Mouse (Mus musculus) layer of hippocampus, adult 8-10 months (tissue): ENCODE results near the gene Epha3. TPM values are rescaled to one million over a fixed set of nuclear protein-coding genes. Genes with fewer than 3 reads are reported as not detected.

Experiments used
- DNase-seq, 2 experiments: peaks; one replicate each; pipeline ENCODE4 v3.0.0; 2022; ENCODE audit warnings: low spot score in 2 of 2
- total RNA-seq, 4 experiments: library from RNA; stranded (reverse); gene quantifications; 2 replicates each; pipeline ENCODE4 v1.2.4; 2022

The Epha3 gene
- 10 to 100 TPM; 13.5 to 17.9 (median 15.4) TPM for total RNA-seq

DNA sequence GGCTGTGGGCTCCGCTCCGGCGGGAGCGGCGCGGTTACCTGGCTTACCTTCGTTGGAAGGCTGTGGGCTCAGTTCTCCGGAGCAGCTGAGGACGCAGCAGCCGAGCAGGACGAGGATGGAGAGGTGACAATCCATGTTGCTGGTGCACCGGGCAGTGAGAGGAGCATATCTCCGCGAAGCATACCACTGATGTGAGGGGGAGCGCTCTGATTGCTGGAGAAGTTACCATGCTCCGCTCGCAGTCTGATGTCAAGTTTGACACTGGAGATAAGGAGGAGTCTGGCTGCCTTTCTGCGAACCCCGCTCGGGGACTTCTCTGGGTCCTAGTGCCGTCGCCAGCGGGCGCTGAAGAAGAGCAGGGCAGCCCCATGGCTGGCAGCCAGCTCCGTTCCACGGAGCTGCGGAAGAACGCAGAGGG, at the start of gene Epha3:
Gene Epha3 (minus strand): TSS at position 263 of the 418 bp plus-strand sequence.
- DNase-seq = peak; percentile 72 to 81

- DNase-seq = no peak
These were observed 39.5 kb upstream of the Epha3 start for GRCm38 (mm10) chr16:63903425-63903824.

DNA sequence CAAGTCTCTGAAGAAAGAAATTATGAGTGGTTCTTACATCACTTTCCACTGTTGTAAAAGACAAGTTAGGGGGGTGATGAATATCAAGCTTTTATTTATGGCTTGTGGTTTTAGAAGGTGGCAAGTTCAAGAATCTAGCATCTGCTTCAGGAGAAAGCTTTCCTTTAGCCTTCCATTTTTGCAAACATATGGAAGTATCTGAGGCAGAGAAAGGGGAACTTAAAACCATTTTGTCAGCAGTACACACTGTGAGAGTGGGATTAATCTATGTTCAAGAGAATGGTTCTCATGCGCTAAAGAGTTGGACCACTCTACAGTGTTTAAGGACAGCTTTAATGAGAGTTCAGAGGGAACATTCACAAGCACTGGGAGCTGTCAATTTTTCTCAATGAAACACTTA, 17.2 kb upstream of the Epha3 start:
- DNase-seq = no peak

DNA sequence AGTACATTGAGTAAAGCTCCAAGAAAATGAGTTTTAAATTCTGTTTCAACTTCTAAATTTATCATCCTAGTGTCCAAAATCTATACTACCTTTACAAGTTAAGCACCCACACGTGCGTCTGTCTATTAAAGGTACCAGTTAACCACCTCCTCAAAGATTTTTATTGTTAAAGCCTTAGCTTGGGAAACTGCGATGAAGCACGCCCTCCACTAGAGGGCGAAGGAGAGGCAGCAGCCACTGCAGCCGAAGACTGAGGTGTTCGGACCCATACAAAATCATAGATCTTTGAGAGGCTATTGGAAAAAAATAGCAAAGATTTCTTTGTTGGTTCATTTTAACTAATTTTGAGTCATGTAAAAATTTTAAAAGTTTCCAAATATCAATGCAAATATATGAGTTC, 8.3 kb upstream of the Epha3 start:
- no peak for DNase-seq

DNA sequence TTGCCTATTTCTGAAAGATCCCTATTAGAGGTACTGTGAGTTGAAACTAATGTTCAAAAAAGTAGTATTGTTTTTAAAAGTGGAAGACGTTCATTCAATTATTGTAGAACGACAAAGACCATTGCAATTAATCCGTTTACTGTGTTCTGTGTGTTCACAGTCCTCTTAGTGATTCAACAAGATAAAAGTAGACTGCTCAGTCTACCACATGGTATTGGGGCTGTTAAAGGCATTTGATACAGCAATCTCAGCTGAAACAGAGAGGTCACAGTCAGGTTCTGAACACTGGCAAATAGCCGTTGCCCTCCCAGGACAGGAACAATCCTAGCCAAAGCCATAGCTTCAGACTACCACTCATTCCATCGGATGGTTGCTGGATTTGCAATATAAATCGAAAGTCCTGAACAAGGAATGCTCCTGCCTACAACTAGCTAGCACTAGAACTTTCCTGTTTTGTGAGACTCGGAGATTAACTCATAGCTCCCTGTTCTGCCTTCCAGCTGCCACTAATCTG, 545 bp upstream of the Epha3 start:
- DNase-seq = no peak

DNA sequence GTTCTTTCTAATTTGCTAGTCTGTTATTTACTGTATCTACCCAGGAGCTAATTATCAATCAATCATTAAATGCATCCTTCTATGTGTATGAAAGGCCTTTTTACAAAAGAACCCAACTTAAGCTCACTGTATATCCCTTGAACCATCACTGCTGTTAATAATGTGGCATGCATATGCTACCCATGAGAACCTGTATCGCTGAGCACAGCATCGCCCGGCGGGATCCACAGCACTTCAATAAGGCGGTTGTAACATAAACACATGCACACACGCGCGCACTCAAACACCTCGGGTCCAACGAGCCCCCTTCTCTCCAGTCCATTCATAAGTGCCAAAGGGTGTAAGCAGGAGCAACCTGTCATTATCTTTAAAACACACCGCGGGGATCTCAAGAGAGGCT, 794 bp downstream of the Epha3 start:
- DNase-seq = peak in 1 of 2 experiments; percentile 15

- peak in 1 of 2 experiments; percentile 12 for DNase-seq
These were observed 6.4 kb downstream of the Epha3 start for GRCm38 (mm10) chr16:63857561-63857960.

DNA sequence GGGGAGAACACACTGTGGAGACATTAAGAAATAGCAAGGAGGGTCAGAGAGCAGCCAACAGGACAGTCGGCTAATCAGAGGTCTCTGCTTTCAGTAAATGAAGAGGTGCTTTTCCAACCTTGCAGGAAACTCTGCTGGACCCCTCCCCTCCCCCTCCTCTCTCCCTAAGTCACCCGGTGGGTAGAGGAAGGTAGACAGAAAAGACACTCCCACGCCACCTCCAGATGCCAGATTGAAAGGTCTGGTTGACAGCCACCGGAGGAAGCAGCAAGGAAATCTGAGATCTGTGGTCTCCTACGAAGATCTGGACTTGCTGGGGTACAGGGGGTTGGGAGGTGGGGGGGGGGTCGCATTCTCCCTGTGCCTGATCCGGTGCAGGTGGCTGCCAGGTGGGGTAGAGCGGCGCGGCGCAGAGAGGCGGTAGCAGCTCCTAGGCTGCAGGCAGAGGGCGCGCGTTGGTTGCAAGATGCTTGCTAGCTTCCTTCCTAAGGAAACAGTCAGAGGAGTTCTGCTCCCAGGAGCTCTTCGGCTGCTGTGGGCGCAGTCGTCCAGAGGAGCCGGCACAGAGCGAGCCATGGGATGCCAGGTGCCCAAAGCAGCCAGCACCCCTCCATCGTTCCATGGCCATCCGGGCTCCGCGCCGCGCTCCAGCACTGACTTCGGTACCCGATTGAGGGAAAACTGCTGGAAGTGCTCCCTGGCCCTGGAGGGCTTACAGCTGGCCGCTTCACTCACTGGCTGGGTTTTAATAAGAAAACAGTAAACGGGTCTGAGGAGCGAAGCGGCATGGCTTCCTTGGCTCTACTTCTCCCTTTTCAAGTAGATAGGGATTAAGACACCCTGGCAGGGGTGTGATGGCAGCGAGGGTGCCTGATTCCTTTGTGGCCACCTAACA, 7.1 kb downstream of the Epha3 start:
- DNase-seq = peak; percentile 51 to 76

DNA sequence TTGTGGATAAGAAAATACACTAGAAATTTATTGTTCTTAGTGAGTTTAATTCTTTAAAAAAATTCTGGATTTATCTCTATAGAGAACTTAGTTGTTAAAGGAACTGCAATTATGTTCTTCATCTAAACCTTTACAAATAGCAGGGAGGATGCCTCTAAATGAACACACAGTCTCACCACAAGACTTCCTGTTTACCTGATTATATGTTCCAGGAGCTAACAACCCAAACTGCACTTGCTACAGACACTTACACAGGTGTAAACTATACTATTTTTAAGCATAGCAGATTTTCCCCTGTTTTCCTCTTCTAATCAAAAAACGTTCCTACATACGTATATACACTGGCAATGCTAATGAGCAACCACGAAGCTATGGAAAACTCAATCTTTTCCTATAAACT, 13.7 kb downstream of the Epha3 start:
- no peak for DNase-seq

DNA sequence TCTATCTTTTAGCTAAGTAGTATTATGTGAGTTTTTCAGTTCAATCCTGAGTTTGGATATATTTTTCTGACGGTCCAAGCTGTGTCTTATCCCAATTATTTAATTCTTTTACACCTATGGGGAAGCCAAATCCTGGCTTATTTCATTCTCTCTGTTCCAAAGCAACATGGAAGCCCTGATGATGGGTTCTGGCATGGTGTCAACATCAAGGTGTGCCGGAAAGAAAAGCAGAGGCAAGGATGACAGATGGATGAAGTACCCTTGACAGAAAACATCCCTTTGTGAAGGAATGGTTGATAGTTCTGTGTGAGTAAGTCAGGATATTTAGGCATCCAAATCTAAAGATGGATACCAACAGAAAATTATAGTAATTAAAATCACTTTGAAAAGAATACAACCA, 21.1 kb downstream of the Epha3 start:
- no peak for DNase-seq

DNA sequence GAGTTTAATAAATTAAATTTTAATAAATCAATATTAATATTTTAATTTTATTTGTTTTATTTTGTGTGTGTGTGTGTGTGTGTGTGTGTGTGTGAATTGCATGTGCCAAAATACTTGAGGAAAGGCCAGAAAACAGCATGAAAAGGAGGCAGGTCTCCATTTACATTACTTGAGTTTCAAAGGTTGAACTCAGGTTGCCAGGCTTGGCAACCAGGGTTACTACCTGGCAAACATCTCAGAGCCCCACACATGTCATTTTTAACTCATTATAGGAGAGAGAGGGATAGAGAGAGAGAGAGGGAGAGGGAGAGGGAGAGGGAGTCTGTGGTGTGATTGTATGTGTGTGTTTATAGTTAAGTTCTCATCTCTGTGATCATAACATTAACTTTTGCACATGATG, 26.5 kb downstream of the Epha3 start:
- DNase-seq = no peak

GRCm38 (mm10) chr16:63821164-63821563, 42.8 kb downstream of the Epha3 start:
- no peak for DNase-seq

DNA sequence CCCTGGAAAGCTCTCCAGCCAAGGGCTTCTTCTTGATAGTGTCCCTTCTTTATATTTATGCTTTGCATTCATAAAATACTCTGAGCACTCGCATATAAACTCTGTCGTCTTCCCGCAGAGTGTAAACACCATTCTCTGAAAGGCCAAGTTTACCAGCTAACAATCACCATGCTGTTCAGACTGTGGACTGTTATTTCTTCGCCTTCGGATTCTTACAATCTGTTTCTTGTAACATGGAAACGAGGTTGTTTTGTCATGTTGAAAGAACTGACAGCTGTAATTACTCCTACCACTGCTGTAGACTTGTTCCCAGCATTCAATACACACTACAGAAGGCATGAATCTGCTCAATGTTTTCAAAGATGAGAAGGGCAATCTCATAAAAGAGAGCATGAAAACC, 46.4 kb downstream of the Epha3 start:
- DNase-seq = peak; percentile 15 to 21

- DNase-seq = peak in 1 of 2 experiments; percentile 25
These were observed 47.3 kb downstream of the Epha3 start for GRCm38 (mm10) chr16:63816672-63817071.

DNA sequence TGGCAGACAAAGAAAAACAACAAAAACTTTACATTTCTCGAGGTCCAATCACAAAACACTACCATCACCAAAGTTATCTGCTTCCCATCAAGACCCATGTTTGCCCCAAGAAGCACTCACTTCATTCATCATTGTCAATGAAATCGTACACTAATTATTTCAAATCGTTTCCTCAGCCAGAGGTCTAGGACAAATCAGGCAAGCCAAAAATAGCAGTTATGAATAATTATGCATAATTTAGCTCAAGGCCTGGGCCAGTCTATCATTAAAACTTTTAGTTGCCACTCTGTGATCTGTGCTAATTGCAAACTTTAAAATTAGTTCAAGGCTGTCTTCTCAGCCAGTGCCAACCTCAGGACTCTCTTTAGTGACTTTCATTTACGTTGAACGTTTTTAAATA, 54.1 kb downstream of the Epha3 start:
- DNase-seq = no peak

DNA sequence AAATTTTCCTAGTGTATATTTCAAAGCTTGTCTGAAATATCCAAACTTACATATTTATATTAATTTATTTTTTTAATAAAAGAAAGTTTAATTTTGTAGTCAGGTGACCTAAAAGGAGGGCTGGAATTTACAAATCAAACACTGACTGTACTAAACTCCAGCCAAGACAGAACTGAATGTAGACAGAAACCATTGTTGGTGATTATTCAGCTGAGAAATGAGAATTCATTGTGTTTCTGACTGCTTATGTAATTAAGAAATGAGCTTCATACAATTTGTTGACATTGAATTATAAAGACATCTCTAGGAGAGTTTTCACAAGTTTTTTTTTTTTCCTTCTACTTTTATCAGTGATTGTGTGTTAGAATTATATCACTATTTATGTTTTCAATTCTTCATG, 55.0 kb downstream of the Epha3 start:
- no peak for DNase-seq

DNA sequence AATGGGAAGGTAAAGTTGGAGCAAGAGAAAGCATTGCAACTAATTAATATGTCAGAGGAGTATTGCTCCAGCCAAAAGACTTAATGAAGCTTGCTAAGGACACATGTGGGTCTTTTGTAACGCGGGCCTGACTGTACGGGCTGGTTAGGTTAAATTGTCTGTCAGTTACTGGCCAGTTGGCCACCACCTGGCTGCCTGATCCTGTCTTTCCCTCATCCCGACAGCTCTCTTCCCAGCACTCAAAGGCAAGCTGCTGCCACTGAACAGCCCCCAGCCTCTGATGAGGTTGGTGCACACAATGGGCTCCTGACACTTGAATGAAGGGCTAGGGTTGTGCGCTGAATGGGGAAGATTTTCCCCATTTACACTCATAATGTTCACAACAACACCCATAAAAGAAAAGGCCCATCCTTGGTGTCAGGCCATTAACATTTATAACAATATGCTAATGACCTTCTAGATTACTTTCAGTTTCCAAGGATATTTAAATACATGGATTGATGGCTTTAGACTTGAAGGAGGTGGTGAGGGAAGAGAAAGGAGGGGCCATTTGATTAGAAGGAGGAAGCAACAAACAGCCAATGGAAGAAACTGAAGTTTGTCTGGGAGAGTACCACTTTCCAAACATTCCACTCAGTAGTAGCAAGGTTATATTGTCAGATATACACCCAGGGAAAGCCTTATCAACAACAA, 57.4 kb downstream of the Epha3 start:
- DNase-seq = no peak

DNA sequence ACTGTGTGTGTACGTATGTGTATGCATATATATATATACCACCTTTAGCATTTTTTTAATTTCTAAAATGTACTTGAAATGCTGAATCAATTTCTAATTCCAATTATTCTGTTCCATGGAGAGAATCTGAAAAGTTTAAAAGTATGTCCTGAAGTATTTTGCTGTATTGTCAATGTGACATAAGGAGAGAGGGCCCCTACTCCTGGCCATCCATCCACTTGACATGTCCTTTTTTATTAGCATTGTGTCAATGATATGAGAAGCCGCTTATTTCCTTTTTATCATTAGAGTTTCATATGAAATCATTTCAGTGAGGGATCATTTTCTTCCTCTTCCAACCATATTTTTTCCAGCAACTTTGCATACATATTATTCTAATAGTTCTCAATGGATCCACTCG, 58.0 kb downstream of the Epha3 start:
- DNase-seq = no peak

DNA sequence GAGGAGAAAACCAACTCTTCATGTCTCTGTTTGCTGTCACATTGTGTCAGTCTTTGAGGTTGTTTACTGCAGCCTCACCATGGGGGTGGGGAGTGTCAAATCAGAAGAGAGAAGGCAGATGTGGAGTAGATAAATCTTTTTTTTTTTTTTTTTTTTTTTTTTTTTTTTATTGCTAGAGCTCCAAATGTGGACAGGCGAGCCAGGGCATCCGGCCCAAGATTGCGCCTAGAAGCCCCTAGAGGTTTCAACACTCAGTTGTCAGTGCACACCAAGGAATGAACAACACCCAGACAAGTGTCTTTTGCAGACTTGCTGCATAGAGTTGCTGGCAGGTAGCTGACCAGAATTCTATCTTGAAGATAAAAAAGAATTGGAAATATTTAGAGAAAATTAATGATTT, 62.5 kb downstream of the Epha3 start:
- no peak for DNase-seq

GRCm38 (mm10) chr16:63798341-63798740, 65.6 kb downstream of the Epha3 start:
- no peak for DNase-seq

DNA sequence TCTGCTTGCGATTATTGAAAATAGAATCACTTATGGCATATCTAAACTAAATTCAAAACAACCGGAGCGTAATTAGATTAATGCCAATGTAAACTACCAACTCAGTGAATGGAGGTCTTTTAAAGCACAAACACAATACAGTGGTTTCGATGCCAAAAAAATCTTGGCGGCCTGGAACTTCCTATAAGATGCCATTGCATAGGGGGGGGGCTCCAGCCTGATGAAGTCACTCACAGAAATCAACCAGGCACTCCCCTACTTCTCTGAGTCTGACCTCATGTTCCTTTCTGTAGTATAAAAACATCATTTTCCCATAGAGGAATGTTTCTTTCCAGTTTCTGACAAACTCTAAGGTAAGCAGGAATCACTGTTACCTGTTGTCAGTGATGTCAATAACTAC, 69.7 kb downstream of the Epha3 start:
- no peak for DNase-seq

DNA sequence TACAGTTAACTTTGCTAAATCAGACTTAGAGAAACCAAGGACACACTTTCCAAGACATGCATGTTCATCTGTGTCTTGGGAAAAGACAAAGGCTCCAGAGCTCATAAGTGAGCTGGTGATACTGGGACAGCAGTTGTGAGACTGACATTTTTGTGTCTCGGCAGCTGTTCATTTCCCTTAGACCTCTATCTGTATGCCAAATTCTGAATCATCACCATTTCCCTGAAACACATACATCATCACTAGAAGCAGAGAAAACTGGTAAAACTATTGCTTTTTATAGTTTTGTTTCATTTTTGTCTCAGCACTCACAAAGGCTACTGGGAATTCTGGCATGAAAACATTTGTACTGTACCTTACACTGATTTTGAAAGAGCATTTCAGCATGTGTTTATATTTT, 70.2 kb downstream of the Epha3 start:
- DNase-seq = no peak
